26 mouse cellular contexts compared by ENCODE assay signal in genomic region chr4:146516474-146516873, GRCm38 (mm10). TPM values are rescaled to one million over a fixed set of nuclear protein-coding genes. Genes with fewer than 3 reads are reported as not detected.
DNase-seq lines count a peak whose midpoint lies in the region; ATAC-seq and TF ChIP-seq lines count a peak whose summit lies in the region.
"Had no signal": no experiment of that assay in that cellular context is flagged by ENCODE, and none has a peak within 500 bp of the region (broad histone marks: within the 10 kb centered on the region; RNA-seq: fewer than 3 reads in every experiment).

No protein-coding gene starts in this region.

- no peak for DNase-seq in hindbrain, embryonic 10.5 days (ENCODE audit: low spot score)
- peak; percentile 59 for DNase-seq in midbrain, embryonic 11.5 days (ENCODE audit: low spot score, missing footprints)
- DNase-seq: adrenal gland, adult 2 months; adrenal gland, postnatal 10 days; adrenal gland, postnatal 25 days; B cell, adult 2 months; cerebellum, adult 11 months; cerebellum, adult 18-20 months; cerebellum, adult 8-10 months; cerebellum, adult 9-11 months; cerebellum, postnatal 14 days; cerebellum, postnatal 36 days; embryo, embryonic 11 days had no signal

- no peak overlapping the region for H3K4me2 ChIP-seq in hindbrain, embryonic 12.5 days (replicated peaks)
- no peak overlapping the region for H3K4me2 ChIP-seq in midbrain, embryonic 11.5 days
- no peak overlapping the region for H3K4me2 ChIP-seq in midbrain, embryonic 16.5 days (ENCODE audit: low read length)
- H3K4me2 ChIP-seq: embryonic facial prominence, embryonic 13.5 days; embryonic facial prominence, embryonic 15.5 days; forebrain, embryonic 12.5 days had no signal

- H3K4me1 ChIP-seq in hindbrain, embryonic 12.5 days, result no peaks in the 10 kb centered on the region
- no peaks in the 10 kb centered on the region for H3K4me1 ChIP-seq in hindbrain, embryonic 10.5 days (replicated peaks)
- no peaks in the 10 kb centered on the region for H3K4me1 ChIP-seq in midbrain, embryonic 11.5 days (ENCODE audit: control insufficient read depth, insufficient read depth, low read length)
- H3K4me1 ChIP-seq in midbrain, embryonic 16.5 days (ENCODE audit: control insufficient read depth, insufficient read depth, low read length), result no peaks in the 10 kb centered on the region
- peaks cover 42% of the 10 kb centered on the region for H3K4me1 ChIP-seq in E14TG2a.4 (replicated peaks; ENCODE audit: low read depth, low read length)
- H3K4me1 ChIP-seq: embryonic facial prominence, embryonic 13.5 days; embryonic facial prominence, embryonic 15.5 days; forebrain, embryonic 10.5 days; forebrain, embryonic 12.5 days had no signal

- H3K27ac ChIP-seq in hindbrain, embryonic 12.5 days, result no peak overlapping the region
- H3K27ac ChIP-seq in hindbrain, embryonic 10.5 days, result no peak overlapping the region
- no peak overlapping the region for H3K27ac ChIP-seq in midbrain, embryonic 11.5 days (ENCODE audit: low read depth, low read length)
- no peak overlapping the region for H3K27ac ChIP-seq in midbrain, embryonic 16.5 days (ENCODE audit: low read length)
- H3K27ac ChIP-seq: embryonic facial prominence, embryonic 13.5 days; embryonic facial prominence, embryonic 15.5 days; forebrain, embryonic 10.5 days; forebrain, embryonic 12.5 days had no signal

- no peaks in the 10 kb centered on the region for H3K27me3 ChIP-seq in hindbrain, embryonic 12.5 days
- H3K27me3 ChIP-seq in hindbrain, embryonic 10.5 days (ENCODE audit: insufficient read depth, poor library complexity, severe bottlenecking), result no peaks in the 10 kb centered on the region
- H3K27me3 ChIP-seq in midbrain, embryonic 11.5 days (ENCODE audit: control insufficient read depth, insufficient read depth, low read length), result no peaks in the 10 kb centered on the region
- no peaks in the 10 kb centered on the region for H3K27me3 ChIP-seq in midbrain, embryonic 16.5 days (ENCODE audit: control insufficient read depth, insufficient read depth, low read depth, low read length)
- H3K27me3 ChIP-seq in E14TG2a.4 (ENCODE audit: insufficient read depth, low read length), result no peaks in the 10 kb centered on the region
- H3K27me3 ChIP-seq: CH12.LX; embryonic facial prominence, embryonic 13.5 days; embryonic facial prominence, embryonic 15.5 days; forebrain, embryonic 12.5 days had no signal

- peaks cover 65% of the 10 kb centered on the region for H3K9me3 ChIP-seq in hindbrain, embryonic 12.5 days (replicated peaks)
- H3K9me3 ChIP-seq in hindbrain, embryonic 10.5 days, result peaks cover 90% of the 10 kb centered on the region
- H3K9me3 ChIP-seq in midbrain, embryonic 11.5 days (ENCODE audit: control insufficient read depth, low read length), result peaks cover 47% of the 10 kb centered on the region
- peaks cover 62% of the 10 kb centered on the region for H3K9me3 ChIP-seq in midbrain, embryonic 16.5 days (replicated peaks; ENCODE audit: control insufficient read depth, low read length, poor library complexity, severe bottlenecking)
- H3K9me3 ChIP-seq in E14TG2a.4 (ENCODE audit: low read length), result peaks cover 4% of the 10 kb centered on the region; the same call in 1 of the 2 replicates

- ATAC-seq in hindbrain, embryonic 12.5 days (ENCODE audit: low FRiP score), result 0 out of 2 replicates have a peak, but pooled peaks have one; percentile 48
- ATAC-seq in midbrain, embryonic 11.5 days (ENCODE audit: low FRiP score), result no peak
- no peak for ATAC-seq in midbrain, embryonic 16.5 days
- ATAC-seq: CD4-positive, CD25-positive, alpha-beta regulatory T cell, adult 4 months; forebrain, embryonic 14.5 days; forebrain, embryonic 16.5 days had no signal

- no peak for TF ChIP-seq CTCF in E14TG2a.4 (conservative IDR thresholded peaks at IDR 0.05; ENCODE audit: low read length)

- H3K9ac ChIP-seq in hindbrain, embryonic 12.5 days, result no peak overlapping the region
- H3K9ac ChIP-seq in midbrain, embryonic 11.5 days (ENCODE audit: low read length), result no peak overlapping the region
- no peak overlapping the region for H3K9ac ChIP-seq in midbrain, embryonic 16.5 days (ENCODE audit: low read depth, low read length)
- H3K9ac ChIP-seq: embryonic facial prominence, embryonic 13.5 days; embryonic facial prominence, embryonic 15.5 days; forebrain, embryonic 12.5 days had no signal

- no peaks in the 10 kb centered on the region for H3K36me3 ChIP-seq in hindbrain, embryonic 12.5 days
- no peaks in the 10 kb centered on the region for H3K36me3 ChIP-seq in hindbrain, embryonic 10.5 days
- H3K36me3 ChIP-seq in midbrain, embryonic 11.5 days (ENCODE audit: control insufficient read depth, insufficient read depth, low read length), result no peaks in the 10 kb centered on the region
- H3K36me3 ChIP-seq in midbrain, embryonic 16.5 days (ENCODE audit: control insufficient read depth, insufficient read depth, low read length), result no peaks in the 10 kb centered on the region
- peaks cover 60% of the 10 kb centered on the region for H3K36me3 ChIP-seq in E14TG2a.4 (ENCODE audit: insufficient read depth, low read length)
- H3K36me3 ChIP-seq: embryonic facial prominence, embryonic 13.5 days; embryonic facial prominence, embryonic 15.5 days; forebrain, embryonic 10.5 days; forebrain, embryonic 12.5 days had no signal

- no peak overlapping the region for H3K4me3 ChIP-seq in hindbrain, embryonic 12.5 days
- no peak overlapping the region for H3K4me3 ChIP-seq in hindbrain, embryonic 10.5 days
- no peak overlapping the region for H3K4me3 ChIP-seq in midbrain, embryonic 11.5 days (ENCODE audit: low read depth, low read length)
- H3K4me3 ChIP-seq in midbrain, embryonic 16.5 days (ENCODE audit: low read depth, low read length), result no peak overlapping the region
- 0 out of 2 replicates have a peak overlapping the region, but pooled peaks have one; percentile 79 for H3K4me3 ChIP-seq in E14TG2a.4 (replicated peaks; ENCODE audit: low read length)
- H3K4me3 ChIP-seq: embryonic facial prominence, embryonic 13.5 days; embryonic facial prominence, embryonic 15.5 days; erythroblast, embryonic 14.5 days; forebrain, embryonic 10.5 days; forebrain, embryonic 12.5 days had no signal

- 74% methylated on average over 1 of the region's 1 CpGs for WGBS in hindbrain, embryonic 12.5 days
- WGBS in hindbrain, embryonic 10.5 days, result 62% methylated on average over 1 of the region's 1 CpGs
- WGBS in midbrain, embryonic 11.5 days, result 74% methylated on average over 1 of the region's 1 CpGs
- WGBS in midbrain, embryonic 16.5 days, result 60% methylated on average over 1 of the region's 1 CpGs

RNA-seq across cellular contexts. Expression of gene Zfp981, which starts 14.6 kb away (rescaled TPM):
- polyA plus RNA-seq in hindbrain, embryonic 12.5 days (2016; fragmentation: Nextera tagmentation; extraction: Ambion mirVana), result 0.08 and 0.12 TPM in 2 replicates
- polyA plus RNA-seq in hindbrain, embryonic 10.5 days (2016; fragmentation: Nextera tagmentation; extraction: Ambion mirVana), result 0.14 TPM in 2 replicates
- polyA plus RNA-seq in midbrain, embryonic 11.5 days (2014; fragmentation: Nextera tagmentation; extraction: Ambion mirVana), result not detected in 2 replicates
- 0.10 and 0.16 TPM in 2 replicates for polyA plus RNA-seq in midbrain, embryonic 16.5 days (2015; fragmentation: Nextera tagmentation; extraction: Ambion mirVana)
- polyA plus RNA-seq: adrenal gland, adult 2 months; CD4-positive, CD25-positive, alpha-beta regulatory T cell, adult 4 months; embryonic facial prominence, embryonic 11.5 days; erythroblast, embryonic 14.5 days had no signal
